Mouse (Mus musculus): ENCODE data around the gene Atf1.

DNA sequence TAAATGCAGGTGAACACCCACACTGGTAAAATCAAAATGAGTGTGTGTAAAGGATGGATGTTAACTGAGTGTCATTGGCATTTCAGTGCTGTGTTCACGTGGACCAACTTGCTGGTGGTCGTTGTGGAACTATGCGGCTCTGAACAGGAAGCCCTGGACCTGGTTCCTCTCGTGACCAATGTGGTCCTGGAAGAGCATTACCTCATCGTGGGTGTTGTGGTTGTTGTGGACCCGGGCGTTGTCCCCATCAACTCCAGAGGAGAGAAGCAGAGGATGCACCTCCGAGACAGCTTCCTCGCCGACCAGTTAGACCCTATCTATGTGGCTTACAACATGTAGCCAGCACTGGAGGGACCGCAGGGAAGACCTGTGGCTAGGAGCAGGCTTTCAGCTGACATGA is 12.5 kb upstream of the Atf1 start:
- TF ChIP-seq GATA1 (IDR thresholded peaks at IDR 0.05; ENCODE audit: borderline replicate concordance, low read length) (no peak), FLI1 (IDR thresholded peaks at IDR 0.05; ENCODE audit: low read length) (no peak)
